Mouse (Mus musculus) G1E-ER4 (cell line): ENCODE results near the gene Wbp11. TPM values are rescaled to one million over a fixed set of nuclear protein-coding genes. Genes with fewer than 3 reads are reported as not detected.

Experiments used
- GATA1 ChIP-seq: IDR thresholded peaks from one replicate; pipeline ENCODE4 v1.8.0; 2012; ENCODE audit warnings: low read length, inconsistent platforms
- polyA plus RNA-seq: library from polyadenylated mRNA; stranded (reverse); fragments of >175 nt; gene quantifications from 2 replicates; pipeline ENCODE4 v1.2.3, GENCODE M21; 2012

Gene Wbp11
- polyA plus RNA-seq, 1 experiment, result 372 TPM

DNA sequence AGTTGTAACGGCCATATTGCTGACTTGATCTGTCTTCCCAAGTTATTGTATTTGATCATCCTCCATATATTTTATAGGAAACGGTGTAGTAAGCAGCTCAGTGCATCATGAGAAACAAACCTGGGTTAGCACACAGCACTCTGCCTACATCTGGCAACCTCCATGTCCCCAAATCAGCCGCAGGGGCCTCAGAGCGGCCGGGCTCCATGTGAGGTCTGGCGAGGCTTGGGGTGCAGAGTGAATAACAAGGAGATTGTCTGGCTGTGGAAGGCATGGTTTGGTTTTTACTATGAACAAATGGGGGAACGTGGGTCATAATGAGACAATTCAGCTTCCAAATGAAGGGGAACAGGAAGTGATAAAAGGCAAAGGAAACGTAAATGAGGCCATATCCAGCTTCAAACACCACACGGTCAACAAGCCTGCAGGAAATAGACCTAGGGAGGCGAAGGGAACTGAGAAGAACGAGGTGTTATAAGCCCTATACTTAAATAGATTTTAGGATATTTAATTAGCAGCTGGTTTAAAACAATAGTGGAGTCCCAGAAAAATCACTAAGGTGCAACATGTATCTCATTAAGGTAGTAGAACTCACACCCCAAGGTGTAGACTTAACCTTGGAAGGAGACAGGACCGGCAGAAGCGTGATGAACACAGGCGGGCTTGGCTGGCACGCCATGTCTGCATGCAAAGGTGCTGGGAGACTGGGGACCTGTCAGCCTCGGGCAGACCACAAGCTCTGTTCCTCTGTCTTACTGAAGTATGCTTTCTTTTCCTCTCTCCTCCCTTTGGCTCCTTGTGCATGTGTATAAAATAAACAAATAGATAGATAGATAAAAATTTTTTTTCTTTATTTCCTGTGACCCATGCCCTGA lies 34.9 kb downstream of the Wbp11 start:
- no peak for TF ChIP-seq GATA1

DNA sequence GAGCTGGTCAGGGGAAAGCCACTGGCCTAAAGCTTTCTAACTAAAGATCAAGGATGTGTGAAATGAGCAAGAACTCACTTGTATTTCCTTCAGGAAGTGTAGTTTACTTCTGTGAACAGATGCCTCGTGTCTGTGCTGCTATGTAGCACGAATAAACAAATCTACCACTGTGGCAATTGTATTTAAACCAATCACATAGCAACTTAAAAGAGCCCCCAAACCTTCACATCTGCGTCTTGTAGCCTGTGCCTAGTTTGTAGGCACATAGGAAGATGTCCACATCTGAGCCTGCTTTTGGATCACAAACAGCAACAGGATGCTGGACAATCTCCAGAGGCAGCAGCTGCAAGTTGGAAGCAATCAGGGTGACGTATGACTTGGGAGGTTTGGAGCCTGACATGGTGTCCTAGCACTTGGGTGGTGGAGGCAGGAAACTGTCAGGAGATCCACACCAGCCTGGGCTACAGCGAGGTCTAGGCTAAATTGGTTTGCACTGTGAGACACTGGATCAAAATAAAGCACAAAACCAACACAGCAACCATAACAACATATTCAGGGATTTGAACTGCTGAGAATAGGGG lies 38.6 kb downstream of the Wbp11 start:
- no peak for TF ChIP-seq GATA1

DNA sequence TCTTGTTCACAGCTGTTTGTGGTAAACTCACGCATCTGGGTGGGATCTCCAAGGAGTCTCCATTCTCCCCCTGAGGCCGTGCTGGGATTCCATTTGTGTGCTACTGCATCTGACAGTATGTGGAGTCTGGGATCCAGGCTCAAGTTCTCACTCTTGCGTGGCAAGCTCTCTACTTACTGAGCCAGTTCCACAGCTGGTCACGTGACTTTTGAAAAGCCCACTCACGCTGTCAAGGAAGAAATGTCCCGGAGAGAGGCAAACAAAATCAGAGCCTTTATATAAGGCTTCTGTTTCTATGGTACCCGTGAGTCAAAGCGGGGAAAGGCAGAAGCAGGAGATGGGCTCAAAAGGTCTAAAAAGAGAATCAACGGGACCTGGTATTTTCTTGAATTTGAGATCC lies 45.3 kb downstream of the Wbp11 start:
- TF ChIP-seq GATA1, result no peak

DNA sequence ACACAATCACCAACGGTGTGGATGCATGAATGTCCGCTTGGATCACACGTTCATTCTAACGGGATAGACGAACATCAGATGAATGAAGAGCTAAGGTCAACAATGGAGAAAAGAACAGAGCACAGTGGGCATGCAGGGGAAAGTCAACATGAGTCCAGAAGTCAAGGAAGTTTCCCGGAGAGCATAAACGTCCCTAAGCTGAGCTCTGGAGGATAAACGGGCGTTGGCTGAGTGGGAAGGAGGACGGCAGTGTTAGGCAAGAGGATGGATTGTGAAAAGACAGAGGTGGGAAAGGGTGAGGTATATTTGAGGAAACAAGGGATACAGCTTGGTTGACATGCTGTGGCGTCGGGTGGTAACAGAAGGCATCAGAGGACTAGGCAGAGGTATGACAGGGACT lies 45.9 kb downstream of the Wbp11 start:
- TF ChIP-seq GATA1, result no peak

DNA sequence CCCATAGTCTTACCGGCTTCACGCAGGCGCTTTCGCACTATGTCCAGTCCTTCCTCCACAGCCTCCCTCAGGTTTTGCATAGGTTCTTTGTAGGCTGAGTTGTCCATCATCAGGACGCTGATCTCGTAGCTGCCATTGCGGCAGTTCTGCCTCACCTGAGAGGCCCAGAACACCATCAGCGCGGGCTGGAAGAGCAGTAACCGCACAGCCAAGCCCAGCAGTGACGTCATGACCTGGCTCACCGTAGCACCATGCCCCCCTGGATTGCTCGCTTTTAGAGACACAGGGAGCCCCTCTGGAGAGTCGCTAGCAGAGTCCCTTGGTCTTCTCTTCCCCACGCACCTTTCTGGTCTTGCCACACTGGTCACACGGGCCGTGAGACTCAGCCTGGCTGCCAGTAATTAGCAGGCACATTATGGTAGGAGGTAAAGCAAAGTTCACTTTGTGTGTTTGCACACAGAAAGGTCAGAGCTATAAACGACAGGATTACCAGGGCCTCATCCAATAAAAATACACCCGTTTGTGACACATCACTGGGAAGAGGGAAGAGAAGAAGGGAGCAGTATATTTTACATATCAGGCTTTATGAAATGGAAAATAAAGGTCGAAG lies 46.6 kb downstream of the Wbp11 start, which contains the start of gene Gucy2c:
Gucy2c (minus strand) TSS at position 389 of the 610 bp plus-strand sequence.
- no peak for TF ChIP-seq GATA1

DNA sequence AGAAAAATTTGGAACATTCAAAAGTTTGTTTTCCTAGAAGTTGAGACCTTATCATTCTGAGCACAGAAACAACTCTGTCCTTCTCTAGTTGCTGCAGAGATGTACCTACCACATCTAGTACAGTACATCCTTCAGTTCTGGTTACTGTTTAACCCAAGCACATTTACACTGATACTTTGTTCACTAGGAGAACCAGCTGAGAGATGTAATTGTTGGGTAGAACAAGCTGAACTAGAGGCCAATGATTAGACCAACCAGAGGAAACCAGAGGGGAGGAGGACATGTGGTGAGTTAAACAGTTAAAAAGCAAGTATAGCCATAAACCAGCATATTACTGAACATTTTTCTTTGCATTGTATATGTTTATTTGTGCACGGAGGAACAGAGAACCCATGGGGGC lies 51.6 kb downstream of the Wbp11 start:
- TF ChIP-seq GATA1, result no peak

DNA sequence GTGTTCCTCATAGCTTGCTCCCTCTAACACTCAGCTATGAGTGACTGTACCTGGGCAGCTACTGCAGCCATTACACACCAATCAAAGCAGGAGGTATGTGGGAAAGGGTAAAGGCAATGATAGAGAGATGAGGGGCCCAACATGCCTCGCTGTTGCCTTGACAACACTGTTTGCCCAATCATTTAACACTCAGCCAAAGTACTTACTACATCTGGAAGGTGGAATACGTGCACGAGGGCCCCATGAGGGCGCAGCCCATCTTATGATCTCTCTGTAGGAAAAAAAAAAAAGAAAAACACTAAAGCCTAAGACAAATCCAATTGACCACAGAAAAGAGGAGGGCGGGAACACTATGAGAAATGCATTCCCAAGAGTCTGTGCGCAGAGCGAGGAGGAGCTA lies 58.2 kb downstream of the Wbp11 start:
- no peak for TF ChIP-seq GATA1

DNA sequence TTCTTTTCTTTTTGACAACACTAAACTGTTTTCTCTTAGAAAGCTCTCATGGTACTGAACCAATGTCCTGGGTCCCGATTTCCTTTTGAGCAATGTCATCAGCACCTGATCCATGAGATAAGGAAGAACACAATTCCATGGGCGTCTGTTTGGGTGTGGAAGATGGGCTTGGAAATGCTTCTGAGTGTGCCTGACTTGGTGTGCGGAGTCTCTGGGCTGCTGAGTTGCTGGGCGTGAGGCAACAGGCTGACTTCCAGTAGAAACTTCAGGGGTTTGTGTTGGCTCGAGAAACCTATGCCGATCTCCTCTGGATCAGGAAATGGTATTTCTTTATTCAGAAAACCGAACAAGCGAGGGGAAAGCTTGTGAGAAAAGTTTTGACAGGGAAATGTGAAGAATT lies 58.9 kb downstream of the Wbp11 start:
- no peak for TF ChIP-seq GATA1

DNA sequence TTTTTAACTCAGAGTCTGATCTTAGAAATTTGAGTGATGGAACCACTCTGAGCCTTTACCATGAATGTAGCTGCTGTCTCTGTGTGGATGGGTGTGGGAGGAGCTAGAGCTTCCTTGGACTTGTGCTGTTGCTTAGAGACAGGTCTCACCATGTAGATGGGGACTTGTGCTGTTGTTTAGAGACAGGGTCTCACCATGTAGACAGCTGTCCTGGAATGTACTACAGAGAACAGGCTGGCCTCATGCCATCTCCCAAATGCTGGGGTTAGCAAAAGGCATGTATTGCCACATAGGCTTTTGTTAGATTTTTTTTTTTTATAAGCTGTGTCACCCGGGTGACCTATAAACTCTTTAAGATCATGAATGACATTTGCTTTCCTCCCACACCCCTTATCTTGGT lies 64.1 kb downstream of the Wbp11 start:
- no peak for TF ChIP-seq GATA1

Other genes with a start within 250 kb of the Wbp11 start
- not detected in 2 replicates for gene Plbd1, start 166.3 kb downstream of the Wbp11 start, polyA plus RNA-seq
- not detected in 2 replicates for gene Gucy2c, start 46.5 kb downstream of the Wbp11 start, polyA plus RNA-seq
- gene Hist4h4, start 23.8 kb downstream of the Wbp11 start, polyA plus RNA-seq, result 1.3 and 1.4 TPM in 2 replicates
- gene H2afj, start 20.0 kb downstream of the Wbp11 start, polyA plus RNA-seq, result 320 and 434 TPM in 2 replicates
- 0.95 and 2.0 TPM in 2 replicates for gene BC049715, start 607 bp downstream of the Wbp11 start, polyA plus RNA-seq
- not detected in 2 replicates for gene Smco3, start 7.2 kb upstream of the Wbp11 start, polyA plus RNA-seq
- 1.4 and 2.0 TPM in 2 replicates for gene Art4, start 29.5 kb upstream of the Wbp11 start, polyA plus RNA-seq
- gene Mgp, start 47.6 kb upstream of the Wbp11 start, polyA plus RNA-seq, result not detected in 2 replicates
- gene Erp27, start 93.9 kb upstream of the Wbp11 start, polyA plus RNA-seq, result not detected in 2 replicates
- 0.46 and 2.1 TPM in 2 replicates for gene Pde6h, start 95.6 kb upstream of the Wbp11 start, polyA plus RNA-seq
- 63.9 and 64.1 TPM in 2 replicates for gene Arhgdib, start 113.7 kb upstream of the Wbp11 start, polyA plus RNA-seq